Mouse (Mus musculus) embryo, embryonic 11.5 days (tissue): Measurements from ENCODE around the gene Lst1.

Experiments
- DNase-seq: peaks from one replicate; pipeline ENCODE4 v3.0.0-alpha.2; 2012; ENCODE audit warnings: low read depth, low spot score

Lst1 gene

GRCm38 (mm10) chr17:35185639-35186611 lies 2.3 kb downstream of the Lst1 start:
- DNase-seq = no peak

- no peak for DNase-seq
Observed at GRCm38 (mm10) chr17:35180093-35180492, 8.1 kb downstream of the Lst1 start.

- no peak for DNase-seq
Observed at GRCm38 (mm10) chr17:35178528-35178927, 9.7 kb downstream of the Lst1 start.

GRCm38 (mm10) chr17:35175968-35176367 lies 12.3 kb downstream of the Lst1 start, which contains the start of gene Aif1:
Gene Aif1, minus strand, starts transcription at chr17:35176068.
- DNase-seq = no peak

GRCm38 (mm10) chr17:35175382-35175781 lies 12.9 kb downstream of the Lst1 start:
- DNase-seq = no peak

- DNase-seq = no peak
Observed at GRCm38 (mm10) chr17:35174201-35174977, 13.8 kb downstream of the Lst1 start.

GRCm38 (mm10) chr17:35173329-35173728 lies 14.9 kb downstream of the Lst1 start:
- no peak for DNase-seq

- no peak for DNase-seq
Observed at GRCm38 (mm10) chr17:35172445-35173234, 15.6 kb downstream of the Lst1 start.

- no peak for DNase-seq
Observed at GRCm38 (mm10) chr17:35168541-35169207, 19.6 kb downstream of the Lst1 start.

- no peak for DNase-seq
Observed at GRCm38 (mm10) chr17:35167794-35168193, 20.4 kb downstream of the Lst1 start.

GRCm38 (mm10) chr17:35166352-35167035 lies 21.7 kb downstream of the Lst1 start:
- DNase-seq = peak; percentile 64

GRCm38 (mm10) chr17:35165451-35166155 lies 22.6 kb downstream of the Lst1 start:
- no peak for DNase-seq

GRCm38 (mm10) chr17:35164568-35165450 lies 23.4 kb downstream of the Lst1 start, which contains the start of gene Prrc2a:
Gene Prrc2a, minus strand, starts transcription at chr17:35164897.
- peak; percentile 98 for DNase-seq

- no peak for DNase-seq
Observed at GRCm38 (mm10) chr17:35164218-35164567, 24.0 kb downstream of the Lst1 start.

GRCm38 (mm10) chr17:35163326-35164081 lies 24.7 kb downstream of the Lst1 start:
- DNase-seq = no peak

- no peak for DNase-seq
Observed at GRCm38 (mm10) chr17:35162730-35163129, 25.5 kb downstream of the Lst1 start.

GRCm38 (mm10) chr17:35162121-35162520 lies 26.1 kb downstream of the Lst1 start:
- DNase-seq = no peak

- DNase-seq = no peak
Observed at GRCm38 (mm10) chr17:35161421-35161820, 26.8 kb downstream of the Lst1 start.
